Mouse (Mus musculus) monocyte, adult 2 months (primary cell): ENCODE results near the gene Gga1.
A peak's percentile ranks its signal among the peaks of the same experiment; 100 is the strongest.

Source experiments
- DNase-seq, 2 experiments: peaks; one replicate each; pipeline ENCODE4 v3.0.0; 2022; ENCODE audit warnings: low spot score in 2 of 2, low read depth in 1 of 2

Gene Gga1

DNA sequence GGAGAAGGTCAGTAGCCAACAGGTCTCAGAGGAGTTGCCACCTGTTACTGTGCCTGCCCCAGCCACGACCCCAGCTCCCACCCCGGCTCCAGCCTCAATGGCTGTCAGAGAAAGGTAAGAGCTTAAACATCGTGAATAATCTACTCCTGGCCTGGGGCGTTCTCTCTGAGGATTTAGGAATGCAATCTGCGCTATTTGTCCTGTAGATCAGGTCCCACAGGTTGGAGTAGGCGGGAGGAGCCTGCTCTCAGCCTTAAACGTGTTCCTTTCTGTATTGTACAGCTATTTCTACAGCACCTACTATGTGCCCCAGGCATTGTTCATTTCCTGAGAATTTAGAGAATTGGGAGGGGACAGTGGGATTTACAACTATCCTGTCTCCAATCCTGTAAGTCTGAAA, 31.4 kb downstream of the Gga1 start:
- no peak for DNase-seq

DNA sequence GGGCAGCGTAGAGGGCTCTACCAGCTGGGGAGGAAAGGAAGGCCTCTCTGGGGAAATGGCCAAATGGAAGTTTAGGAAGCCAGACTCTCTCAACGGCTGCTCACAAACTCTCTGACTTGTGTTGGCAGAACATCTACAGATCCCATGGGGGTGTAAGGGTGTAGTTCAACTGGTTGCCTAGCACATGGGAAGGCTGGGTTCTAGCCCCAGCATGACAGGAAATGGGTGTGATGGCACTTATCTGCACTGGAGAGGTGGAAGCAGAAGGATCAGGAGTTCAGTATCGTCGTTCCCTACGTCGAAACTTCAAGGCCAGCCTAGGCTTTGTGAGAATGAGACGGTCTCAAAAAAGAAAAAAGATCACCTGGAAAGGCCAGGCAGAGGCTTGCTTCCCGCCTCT, 32.0 kb downstream of the Gga1 start:
- no peak for DNase-seq

DNA sequence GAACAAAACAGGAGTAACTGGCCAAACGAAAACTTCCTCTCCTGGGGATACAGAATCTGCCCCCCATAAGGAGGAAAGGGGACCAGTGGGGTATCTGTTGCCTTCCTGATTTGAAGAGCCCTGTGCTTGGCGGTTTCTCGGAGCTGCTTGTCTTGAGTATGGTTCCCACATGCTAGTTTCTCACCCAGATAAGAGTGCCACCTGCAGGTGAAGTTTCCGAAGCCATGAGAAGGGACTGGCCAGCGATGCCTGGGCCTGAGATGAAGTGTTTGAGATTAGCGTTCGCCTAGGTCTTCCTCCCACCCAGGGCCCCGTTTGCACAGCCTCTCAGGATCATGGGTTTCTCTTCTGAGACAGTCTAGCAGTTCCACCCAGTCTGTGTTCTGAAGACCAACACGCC, 35.0 kb downstream of the Gga1 start:
- no peak for DNase-seq

DNA sequence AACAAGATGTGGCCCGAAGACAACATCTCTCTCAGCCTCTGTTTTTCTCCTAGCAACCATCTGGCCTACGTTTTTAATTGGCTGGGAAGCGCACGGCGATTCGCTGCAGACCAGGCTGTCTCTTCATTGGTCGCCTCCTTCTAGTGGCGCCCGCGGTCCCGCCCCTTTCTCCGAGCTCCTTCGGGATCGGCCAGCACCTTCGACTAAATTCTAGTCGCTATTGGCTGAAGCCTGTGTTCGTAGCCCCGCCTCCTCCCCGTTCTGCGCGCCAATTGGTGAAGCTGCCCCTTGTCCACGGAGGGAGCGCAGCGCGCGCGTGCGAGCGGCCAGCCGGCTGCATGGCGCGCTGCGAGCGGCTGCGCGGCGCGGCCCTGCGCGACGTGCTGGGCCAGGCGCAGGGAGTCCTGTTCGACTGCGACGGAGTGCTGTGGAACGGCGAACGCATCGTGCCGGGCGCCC, 36.7 kb downstream of the Gga1 start, which contains the start of gene Pdxp:
Gene Pdxp (plus strand): TSS at position 288 of the 459 bp plus-strand sequence.
- peak; percentile 84 to 86 for DNase-seq

DNA sequence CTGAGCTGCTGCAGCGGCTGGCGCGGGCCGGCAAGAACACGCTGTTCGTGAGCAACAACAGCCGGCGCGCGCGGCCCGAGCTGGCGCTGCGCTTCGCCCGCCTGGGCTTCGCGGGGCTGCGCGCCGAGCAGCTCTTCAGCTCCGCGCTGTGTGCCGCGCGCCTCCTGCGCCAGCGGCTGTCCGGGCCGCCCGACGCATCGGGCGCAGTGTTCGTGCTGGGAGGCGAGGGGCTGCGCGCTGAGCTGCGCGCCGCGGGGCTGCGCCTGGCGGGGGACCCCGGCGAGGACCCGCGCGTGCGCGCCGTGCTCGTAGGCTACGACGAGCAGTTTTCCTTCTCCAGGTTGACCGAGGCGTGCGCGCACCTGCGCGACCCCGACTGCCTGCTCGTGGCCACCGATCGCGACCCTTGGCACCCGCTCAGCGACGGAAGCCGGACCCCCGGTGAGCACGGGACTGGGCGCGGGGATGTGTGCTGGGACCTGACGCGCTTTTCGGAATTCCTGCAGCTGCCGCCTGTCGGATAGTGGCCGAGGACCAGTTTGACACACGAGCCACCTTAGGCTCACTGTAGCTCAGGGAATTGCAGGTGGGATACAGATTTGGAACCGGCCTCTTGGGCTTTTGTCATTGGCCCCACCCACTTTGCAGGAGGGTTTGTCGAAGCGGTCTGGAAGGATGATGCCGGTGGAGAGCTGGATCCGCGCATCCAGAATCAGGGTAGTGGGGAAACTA, 37.3 kb downstream of the Gga1 start:
- no peak for DNase-seq

DNA sequence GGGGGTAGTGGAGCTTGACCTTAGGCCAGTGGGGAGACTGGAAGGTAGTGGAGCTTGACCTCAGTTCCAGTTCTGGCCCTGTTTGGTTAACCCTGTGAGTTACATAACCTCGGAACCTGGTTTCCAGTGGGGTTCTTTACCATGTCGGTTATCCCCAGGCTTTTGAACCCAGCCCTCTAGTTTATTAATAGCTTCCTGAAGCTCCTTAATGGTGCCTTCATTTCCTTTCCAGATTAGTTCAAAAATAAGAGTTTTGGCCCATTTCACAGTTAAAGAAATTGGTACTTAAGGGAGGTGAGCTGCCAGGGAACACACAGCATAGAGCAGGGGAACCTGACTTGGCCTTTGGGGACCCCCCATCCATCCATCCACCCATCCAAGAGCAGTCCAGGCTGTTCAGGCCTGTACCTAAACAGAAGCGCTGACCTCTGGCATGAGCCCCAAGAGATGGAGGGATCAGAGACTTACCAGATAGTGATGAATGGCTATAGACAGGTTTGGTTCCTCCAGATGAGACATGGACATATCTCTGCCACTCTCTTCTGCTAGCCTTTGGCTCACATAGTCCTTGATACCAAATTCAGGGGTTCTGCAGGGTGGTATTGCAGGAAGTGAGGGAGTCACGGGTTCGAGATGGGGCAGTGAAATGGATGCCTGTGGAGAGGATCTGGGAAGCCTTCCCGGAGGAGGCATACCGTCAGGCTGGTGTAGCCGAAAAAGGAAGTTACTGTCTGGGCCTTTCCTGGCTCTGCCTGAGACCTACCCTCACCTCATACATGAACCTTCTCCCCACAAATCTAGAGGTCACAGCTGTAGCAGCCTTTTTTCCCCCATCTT, 38.1 kb downstream of the Gga1 start:
- DNase-seq, result no peak

DNA sequence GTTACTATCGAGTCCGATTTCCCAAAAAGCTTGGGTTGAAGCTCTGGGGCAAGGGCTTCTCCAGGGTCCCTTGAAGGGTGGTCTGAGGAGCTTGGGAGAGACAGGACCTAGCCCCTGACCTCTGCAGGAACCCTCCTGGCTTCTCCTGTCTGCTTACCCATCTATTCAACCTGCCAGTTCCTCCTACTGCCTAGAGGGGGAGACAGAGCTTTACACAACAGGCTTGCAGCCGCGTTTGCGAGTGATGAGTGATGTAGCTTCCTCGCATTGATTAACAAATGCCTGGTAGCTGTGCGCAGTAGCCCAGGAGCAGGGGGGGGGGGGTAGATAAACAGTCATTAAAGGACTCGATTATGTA, 38.6 kb downstream of the Gga1 start:
- peak in 1 of 2 experiments; percentile 43 for DNase-seq

DNA sequence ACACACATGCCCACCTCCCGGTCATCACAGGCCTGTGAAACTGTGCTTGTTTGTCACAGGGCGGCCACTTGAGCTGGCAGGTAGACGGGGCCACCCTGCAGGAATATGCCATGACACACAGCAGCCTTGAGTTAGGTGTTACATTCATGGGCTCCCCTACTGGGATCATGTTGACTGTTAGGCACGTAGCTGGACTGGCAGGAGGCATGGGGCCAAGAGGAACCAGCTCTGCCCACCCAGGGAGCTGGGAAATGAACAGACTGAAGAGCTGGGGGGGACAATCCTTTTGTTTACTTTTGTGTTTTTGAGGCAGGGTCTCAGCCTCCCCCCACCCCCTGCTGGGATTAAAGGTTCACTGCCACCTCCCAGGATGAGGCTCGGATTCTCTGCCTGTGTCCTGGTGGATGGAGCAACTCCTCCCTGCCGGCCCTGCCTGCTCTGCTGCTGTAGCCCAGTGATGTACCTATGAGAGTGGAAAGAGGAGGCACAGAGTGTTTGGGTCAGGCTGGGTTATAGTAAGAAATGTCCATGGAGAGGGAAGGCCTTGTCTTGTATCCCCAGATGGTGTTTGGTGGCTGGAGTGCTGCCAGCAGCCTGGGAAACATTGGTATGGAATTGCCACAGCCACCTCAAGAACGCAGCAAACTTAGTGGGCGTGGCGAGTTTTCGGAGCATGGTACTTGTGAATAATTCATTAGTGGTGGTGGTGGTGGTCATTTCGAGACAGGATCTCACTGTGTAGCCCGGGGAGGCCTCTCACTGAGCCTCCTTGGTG, 39.2 kb downstream of the Gga1 start:
- no peak for DNase-seq

DNA sequence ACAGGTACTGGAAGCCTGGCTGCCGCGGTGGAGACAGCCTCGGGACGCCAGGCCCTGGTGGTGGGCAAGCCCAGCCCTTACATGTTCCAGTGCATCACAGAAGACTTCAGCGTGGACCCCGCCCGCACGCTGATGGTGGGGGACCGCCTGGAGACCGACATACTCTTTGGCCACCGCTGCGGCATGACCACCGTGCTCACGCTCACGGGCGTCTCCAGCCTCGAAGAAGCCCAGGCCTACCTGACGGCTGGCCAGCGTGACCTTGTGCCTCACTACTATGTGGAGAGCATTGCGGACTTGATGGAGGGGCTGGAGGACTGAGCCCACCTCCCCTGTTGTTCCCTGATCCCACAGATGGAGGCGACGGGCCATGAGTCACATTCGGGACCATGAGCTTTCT, 41.1 kb downstream of the Gga1 start:
- DNase-seq, result no peak

DNA sequence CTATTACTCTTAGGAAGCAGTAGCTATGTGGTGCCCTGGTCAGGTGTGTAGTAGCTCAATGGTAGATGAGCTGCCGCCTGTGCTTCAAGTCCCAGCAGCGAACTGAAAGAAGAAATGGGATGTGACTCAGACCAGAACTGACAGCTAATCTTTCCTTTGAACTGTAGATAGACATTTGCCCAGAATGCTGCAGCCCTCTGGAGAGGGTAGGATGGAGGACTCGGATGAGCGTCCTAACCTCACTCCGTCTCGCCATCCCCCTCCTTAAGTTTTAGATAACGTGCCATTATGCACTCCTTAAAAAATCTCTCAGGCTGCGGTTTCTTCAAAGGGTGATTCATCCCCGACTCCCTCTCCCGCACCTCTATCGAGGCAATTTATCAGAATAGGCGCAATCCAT, 42.9 kb downstream of the Gga1 start:
- no peak for DNase-seq

DNA sequence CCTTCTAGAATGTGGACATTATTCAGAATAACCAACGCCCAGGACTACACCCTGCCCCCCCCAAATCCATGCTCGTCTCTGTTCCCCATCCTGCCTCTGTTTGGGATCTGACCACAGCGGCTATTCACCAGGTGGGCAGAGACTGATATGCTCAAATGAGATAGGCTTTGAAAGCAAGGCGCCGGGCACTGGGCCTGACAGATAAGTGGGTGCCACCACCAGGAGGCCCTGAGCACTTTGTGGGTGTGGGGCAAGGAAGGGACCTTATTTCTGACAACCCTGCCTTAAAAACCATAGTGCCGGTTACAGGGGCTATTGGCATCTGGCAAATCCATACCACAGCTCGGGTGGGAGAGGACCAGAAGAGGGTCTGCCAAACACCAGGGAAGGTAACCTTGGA, 45.7 kb downstream of the Gga1 start:
- no peak for DNase-seq

DNA sequence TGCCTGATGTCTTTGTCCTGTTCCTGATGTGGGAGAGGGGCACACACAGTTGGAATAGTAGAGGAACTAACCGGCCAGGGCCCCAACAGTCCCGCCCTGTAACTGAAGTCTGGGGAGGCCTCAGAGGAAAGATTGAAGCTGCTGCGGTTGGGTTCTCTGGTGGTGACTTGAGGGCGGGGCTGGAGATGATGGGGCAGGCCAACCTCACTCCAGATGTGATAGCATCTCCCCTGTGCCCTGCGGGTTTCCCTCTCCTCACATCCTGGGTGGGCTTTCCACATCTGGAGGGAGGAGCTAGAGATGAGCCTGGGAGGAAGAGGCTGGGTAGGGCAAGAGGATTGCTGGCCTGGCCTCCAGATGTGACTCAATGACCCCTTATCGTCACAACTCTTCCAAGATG, 46.6 kb downstream of the Gga1 start:
- no peak for DNase-seq

DNA sequence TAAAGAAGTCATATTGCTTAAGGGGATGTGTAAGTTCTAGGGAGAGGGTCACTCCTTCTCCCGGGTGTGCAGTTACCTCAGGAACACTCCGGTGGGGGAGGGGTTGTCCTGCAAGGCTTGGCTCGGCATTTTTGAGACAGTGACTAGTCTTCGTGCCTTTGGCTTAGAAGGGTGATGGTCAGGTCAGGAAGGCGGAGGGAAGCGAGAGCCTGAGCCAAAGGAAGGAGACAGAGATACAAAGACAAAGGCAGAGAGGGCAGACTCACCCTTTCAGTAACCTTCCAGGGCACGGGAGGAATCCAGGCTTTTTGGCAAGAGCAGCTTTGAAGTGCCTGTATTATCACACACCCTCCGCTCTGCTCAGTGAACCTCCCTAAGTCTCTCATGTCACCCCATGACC, 48.1 kb downstream of the Gga1 start:
- DNase-seq, result no peak

DNA sequence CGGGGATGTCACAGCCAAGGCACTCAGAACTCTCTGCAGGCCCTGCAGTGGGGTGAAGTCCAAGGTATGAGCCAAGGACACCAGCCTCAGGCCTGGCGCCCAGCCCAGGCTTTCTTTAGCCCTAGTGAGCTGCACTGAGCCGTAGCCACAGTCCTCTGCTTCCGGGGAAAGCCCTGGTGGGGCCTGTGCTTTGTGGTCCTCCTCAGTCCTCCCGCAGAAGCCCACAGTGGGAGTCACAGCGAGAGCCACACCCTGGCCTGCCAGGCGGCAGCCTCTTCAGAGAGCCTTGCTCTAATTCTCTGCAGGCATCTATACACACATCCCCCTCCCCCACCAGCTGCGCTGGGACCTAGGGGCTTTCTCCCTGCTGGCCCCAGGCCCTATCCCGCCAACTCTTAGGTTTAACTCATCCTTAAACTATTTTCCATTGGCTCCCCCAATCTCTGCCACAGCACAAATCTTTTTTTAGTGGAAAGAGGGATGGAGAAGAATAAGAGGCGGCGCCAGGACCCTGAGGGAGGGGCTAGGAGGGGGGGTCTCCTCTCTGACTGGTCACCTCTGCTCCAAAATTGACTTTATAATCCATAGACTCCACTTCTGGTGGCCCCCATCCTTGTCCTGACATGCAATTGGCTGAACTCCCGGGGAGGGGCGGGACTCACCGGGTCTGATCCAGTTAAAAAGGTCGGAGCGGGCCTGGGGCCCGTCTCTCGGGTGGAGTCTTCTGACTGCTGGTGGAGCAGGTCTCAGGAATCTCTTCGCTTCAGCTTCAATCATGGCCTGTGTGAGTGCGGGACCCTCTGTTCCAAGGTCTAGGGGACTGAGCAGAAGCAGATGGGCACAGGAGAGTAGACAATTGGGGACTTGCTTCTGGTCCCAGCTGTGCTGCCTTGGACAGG, 49.3 kb downstream of the Gga1 start, which contains the start of gene Lgals1:
Gene Lgals1 (plus strand): TSS at position 705 of the 899 bp plus-strand sequence.
- peak in 1 of 2 experiments; percentile 28 for DNase-seq

DNA sequence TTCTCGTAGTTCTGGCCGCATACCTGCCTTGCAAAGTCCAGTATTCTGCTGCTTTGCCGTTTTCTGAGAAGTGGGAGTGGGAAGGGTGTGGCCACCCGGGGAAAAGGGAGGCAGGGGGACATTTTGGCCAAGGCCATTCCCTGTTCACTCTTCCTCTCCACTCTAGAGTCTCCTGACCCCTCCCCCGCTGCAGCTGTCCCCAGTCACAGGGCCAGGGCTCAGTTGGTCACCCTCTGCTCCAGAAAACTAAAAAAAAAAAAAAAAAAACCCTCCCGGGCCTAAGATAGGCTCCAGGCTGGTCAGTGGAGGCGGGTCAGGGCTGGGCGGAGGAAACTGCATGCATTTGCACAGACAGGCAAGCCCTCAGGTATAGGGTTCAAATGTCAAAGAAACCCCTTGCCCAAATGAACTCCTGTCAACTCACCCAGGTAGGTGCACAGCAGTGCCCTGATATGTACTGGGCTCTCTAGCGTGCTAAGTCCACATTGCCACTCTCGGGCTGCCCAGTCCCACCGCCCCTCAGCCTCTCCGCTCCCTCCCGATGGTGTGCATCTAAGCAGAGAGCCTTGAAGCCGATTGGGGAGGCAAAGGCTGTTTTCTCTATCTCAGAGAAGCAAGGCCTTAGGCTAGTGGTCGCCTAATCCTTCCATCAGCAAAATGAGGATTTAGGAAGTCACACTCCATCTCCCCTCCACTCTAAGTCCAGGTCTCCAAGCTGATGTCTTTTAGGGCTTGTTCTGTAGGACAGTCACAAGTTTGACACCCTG, 50.2 kb downstream of the Gga1 start:
- no peak for DNase-seq

DNA sequence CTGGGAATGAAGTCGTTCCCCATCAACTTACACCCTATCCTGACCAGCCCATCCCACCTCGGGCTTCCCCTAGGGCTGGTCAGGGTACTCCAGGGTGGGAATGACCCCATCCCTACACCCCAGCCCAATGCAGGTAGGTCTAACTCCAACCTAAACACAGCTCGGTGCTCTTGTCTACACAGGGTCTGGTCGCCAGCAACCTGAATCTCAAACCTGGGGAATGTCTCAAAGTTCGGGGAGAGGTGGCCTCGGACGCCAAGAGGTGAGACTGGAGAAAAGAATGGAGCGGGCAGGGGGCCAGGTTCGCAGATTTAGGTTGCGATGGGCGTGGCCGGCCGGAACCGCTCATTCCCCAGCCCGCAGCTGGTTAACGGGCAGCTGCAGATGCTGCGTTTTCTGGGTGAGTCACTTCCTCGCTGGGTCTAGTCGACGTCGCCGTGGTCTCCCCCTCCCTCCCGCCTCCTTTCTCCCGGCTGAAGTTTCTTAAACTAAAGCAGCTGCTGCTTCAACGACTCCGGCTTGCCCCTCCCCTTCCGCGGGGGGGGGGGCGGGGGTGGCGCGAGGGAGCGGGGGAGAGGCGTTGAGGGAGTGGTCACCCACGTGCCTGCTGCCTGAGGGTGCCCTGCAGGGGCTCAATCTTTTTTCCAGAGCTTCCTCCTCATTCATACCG, 50.9 kb downstream of the Gga1 start:
- peak; percentile 53 to 58 for DNase-seq

DNA sequence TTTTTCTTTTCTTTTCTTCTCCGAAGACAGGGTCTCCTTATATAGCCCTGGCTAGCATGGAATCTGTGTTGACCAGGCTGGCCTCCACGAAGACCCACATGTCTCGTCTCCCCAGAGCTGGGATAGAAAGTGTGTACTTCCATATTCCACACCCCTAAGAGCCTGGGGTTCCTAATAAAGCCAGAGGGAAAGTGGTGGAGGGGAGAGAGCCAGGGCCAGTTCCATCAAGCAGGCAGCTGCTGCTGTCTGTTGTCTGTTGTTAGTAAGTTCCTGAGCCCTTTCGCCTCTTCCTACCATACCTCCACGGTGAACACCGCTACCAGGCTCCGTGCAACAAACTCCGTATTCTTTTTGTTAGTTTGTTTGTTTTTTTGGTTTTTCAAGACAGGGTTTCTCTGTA, 51.5 kb downstream of the Gga1 start:
- no peak for DNase-seq

DNA sequence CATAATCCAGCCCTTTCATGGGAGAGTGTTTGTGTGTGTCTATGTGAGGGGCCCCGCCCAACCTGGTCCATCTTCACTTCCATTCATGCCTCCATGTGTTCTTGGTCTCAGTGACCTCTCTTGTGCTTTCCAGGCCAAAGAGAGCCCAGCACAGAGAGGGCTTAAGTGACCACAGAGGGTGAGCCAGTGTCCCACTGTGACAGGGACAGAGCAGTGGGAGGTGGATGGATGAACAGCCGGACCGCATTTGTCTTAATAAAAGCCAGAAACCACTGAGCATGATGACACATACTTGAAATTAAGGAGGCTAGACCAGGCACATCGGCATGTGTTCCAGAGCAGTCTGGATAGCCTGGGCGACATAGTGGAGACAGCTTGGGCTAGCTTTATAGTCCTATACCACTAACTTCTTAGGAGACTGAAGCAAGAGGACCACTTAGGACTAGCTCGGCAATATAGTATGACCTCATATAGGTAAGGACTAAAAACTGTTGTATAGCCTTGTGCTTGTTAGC, 53.3 kb downstream of the Gga1 start:
- no peak for DNase-seq

DNA sequence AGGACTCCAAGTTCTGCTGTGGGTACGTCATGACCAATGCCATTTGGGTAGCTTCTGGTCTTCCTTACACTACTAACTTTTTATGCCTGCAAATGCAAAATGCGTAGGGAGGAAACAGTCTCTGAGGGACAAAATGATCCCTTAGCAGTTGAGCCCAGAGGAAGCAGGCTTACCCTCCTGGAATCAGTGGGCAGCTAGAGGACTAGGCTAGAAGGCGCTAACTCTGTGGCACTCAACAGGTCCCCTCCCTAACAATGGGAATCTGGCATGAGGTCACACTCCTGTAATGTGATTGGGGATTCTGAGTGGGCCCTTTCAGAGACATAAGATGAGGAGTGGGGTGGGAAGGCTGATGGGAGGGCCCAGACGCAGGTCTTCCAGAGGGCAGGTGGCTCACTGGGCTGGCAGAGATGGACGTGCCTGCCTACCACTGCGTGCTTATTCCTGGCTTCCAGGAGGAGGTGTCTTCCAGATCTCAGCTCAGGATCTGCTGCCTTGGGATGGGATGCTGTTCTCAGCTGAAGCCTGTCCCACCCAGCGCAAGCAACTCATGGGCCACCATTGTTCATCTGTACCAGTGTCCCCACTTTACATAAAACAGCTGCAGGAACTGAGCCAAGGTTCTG, 53.9 kb downstream of the Gga1 start:
- no peak for DNase-seq
